Mouse (Mus musculus) heart, postnatal 0 days (tissue): Measurements from ENCODE around the gene Ubl7.

Experiments
- CTCF ChIP-seq: IDR thresholded peaks from 2 replicates; pipeline ENCODE4 v1.5.1; 2016; ENCODE audit warnings: antibody characterized with exemption, control low read depth, low read depth
- EP300 ChIP-seq: IDR thresholded peaks from 2 replicates; pipeline ENCODE4 v1.6.1; 2016; ENCODE audit warnings: antibody characterized with exemption, low read depth

DNA sequence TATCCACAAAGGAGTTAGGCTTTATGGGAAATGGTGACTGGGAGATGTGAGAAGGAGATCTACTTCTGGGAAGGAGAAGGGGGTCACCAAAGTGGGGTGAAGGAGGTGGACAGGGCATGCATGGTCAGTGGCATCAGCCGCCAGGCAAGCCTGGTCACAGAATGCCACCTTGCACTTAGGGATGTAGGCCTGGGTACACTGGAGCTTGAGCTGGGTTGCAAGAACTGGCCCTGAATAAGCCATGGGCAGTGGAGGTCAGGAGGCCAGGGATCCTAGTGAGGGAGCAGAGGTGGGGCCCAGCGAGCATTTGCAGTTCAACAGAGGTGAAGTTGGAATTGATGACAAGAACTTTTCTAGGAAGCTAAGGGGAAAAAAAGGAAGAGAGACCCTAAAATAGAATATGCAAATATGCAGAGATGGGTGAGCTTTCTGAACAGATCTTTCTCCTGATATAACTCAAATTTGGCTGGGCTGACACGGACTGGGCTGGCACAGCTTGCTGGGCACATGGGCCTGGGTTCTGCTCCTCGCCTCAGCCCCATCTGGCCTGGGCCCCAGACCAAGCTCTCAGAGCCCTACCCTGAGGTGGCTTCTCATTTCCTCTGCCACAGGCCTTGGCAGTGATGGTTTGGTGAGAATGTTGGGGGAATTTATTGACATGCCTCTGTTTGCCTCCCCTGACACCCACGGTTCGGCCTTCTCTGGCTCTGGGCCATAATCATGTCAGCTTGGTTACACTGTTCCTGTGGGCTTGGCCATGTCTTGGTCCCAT lies 22.2 kb downstream of the Ubl7 start:
- no peak for TF ChIP-seq CTCF
- no peak for TF ChIP-seq EP300
